Mouse (Mus musculus) midbrain, embryonic 16.5 days (tissue): ENCODE data around the gene Zbtb40. TPM values are rescaled to one million over a fixed set of nuclear protein-coding genes. Genes with fewer than 3 reads are reported as not detected.

Source experiments
- ATAC-seq: fragments of 200-750 bp; cut with Nextera tagmentation; 2 replicates; pipeline ENCODE4 v1.8.0; 2017; ENCODE audit warnings: moderate TSS enrichment
- H3K27ac ChIP-seq: fragments of 300-500 bp; sonication (generic); 2 replicates; pipeline ENCODE4 v1.5.1; 2014; ENCODE audit warnings: mild to moderate bottlenecking, low read length, mixed read lengths
- H3K27me3 ChIP-seq: fragments of 300-500 bp; sonication (generic); 2 replicates; pipeline ENCODE4 v1.6.1; 2014; ENCODE audit warnings: low read depth, low read length, mixed read lengths; ENCODE audit not compliant: control insufficient read depth, insufficient read depth
- H3K36me3 ChIP-seq: fragments of 300-500 bp; sonication (generic); 2 replicates; pipeline ENCODE4 v1.6.1; 2014; ENCODE audit warnings: mild to moderate bottlenecking, low read length, moderate library complexity, mixed read lengths; ENCODE audit not compliant: control insufficient read depth, insufficient read depth
- H3K4me1 ChIP-seq: fragments of 300-500 bp; sonication (generic); 2 replicates; pipeline ENCODE4 v1.6.1; 2014; ENCODE audit warnings: mild to moderate bottlenecking, low read length, mixed read lengths; ENCODE audit not compliant: control insufficient read depth, insufficient read depth
- H3K4me2 ChIP-seq: fragments of 300-500 bp; sonication (generic); 2 replicates; pipeline ENCODE4 v1.6.1; 2014; ENCODE audit warnings: mild to moderate bottlenecking, low read length, mixed read lengths
- H3K4me3 ChIP-seq: fragments of 300-500 bp; sonication (generic); 2 replicates; pipeline ENCODE4 v1.5.1; 2014; ENCODE audit warnings: low read depth, mild to moderate bottlenecking, low read length, moderate library complexity, mixed read lengths
- H3K9ac ChIP-seq: fragments of 300-500 bp; sonication (generic); 2 replicates; pipeline ENCODE4 v1.6.1; 2014; ENCODE audit warnings: low read depth, low read length, mixed read lengths
- H3K9me3 ChIP-seq: fragments of 300-500 bp; sonication (generic); replicated peaks from 2 replicates; pipeline ENCODE4 v1.6.1; 2014; ENCODE audit warnings: mild to moderate bottlenecking, low read length, mixed read lengths; ENCODE audit not compliant: control insufficient read depth, poor library complexity, severe bottlenecking
- WGBS: fragments of 180-500 bp; shearing (Covaris S2); extraction: QIAGEN DNeasy Blood & Tissue Kit; methylation state at CpG from one replicate; pipeline ENCODE4 v1.1.7; 2014; 5-methylcytosine and 5-hydroxymethylcytosine counted together
- polyA plus RNA-seq: library from polyadenylated mRNA; unstranded; fragments of >200 nt; fragmentation: Nextera tagmentation; extraction: Ambion mirVana; gene quantifications from 2 replicates; pipeline ENCODE4 v1.2.1, GENCODE M21; 2015

Gene Zbtb40
- polyA plus RNA-seq, 1 experiment from 2014 or later = 3.6 TPM

- Histone ChIP-seq H3K4me3 (no peak overlapping the region), H3K27ac (no peak overlapping the region), H3K9ac (no peak overlapping the region), H3K27me3 (no peaks in the 10 kb centered on the region), H3K9me3 (no peaks in the 10 kb centered on the region), H3K36me3 (no peaks in the 10 kb centered on the region), H3K4me1 (peaks cover 12% of the 10 kb centered on the region), H3K4me2 (no peak overlapping the region)
- no peak for ATAC-seq
- 76% methylated on average over 6 of the region's 6 CpGs for WGBS
Observed at GRCm38 (mm10) chr4:137025570-137025969, 23.0 kb downstream of the Zbtb40 start.

GRCm38 (mm10) chr4:137025133-137025532 lies 23.5 kb downstream of the Zbtb40 start:
- H3K4me3 ChIP-seq = no peak overlapping the region
- no peak overlapping the region for H3K27ac ChIP-seq
- H3K4me1 ChIP-seq = peaks cover 14% of the 10 kb centered on the region
- H3K9me3 ChIP-seq = no peaks in the 10 kb centered on the region
- no peaks in the 10 kb centered on the region for H3K36me3 ChIP-seq
- H3K4me2 ChIP-seq = no peak overlapping the region
- WGBS = 83% methylated on average over 2 of the region's 2 CpGs
- no peak for ATAC-seq
- H3K9ac ChIP-seq = no peak overlapping the region
- H3K27me3 ChIP-seq = no peaks in the 10 kb centered on the region

GRCm38 (mm10) chr4:137020065-137020464 lies 28.5 kb downstream of the Zbtb40 start:
- Histone ChIP-seq H3K4me3 (no peak overlapping the region), H3K27ac (no peak overlapping the region), H3K36me3 (no peaks in the 10 kb centered on the region; the same call in 1 of the 2 replicates), H3K4me1 (peaks cover 12% of the 10 kb centered on the region), H3K9ac (no peak overlapping the region), H3K9me3 (no peaks in the 10 kb centered on the region), H3K4me2 (no peak overlapping the region), H3K27me3 (no peaks in the 10 kb centered on the region)
- no peak for ATAC-seq
- WGBS = 24% methylated on average over 3 of the region's 3 CpGs

GRCm38 (mm10) chr4:137015934-137016333 lies 32.7 kb downstream of the Zbtb40 start:
- Histone ChIP-seq H3K27me3 (no peaks in the 10 kb centered on the region), H3K4me2 (no peak overlapping the region), H3K36me3 (no peaks in the 10 kb centered on the region; the same call in 1 of the 2 replicates), H3K4me3 (no peak overlapping the region), H3K9me3 (no peaks in the 10 kb centered on the region), H3K9ac (no peak overlapping the region), H3K27ac (peak overlapping the region; percentile 25; the same call in 1 of the 2 replicates), H3K4me1 (peaks cover 12% of the 10 kb centered on the region)
- ATAC-seq = no peak
- WGBS = 16% methylated on average over 8 of the region's 8 CpGs

GRCm38 (mm10) chr4:137015476-137015856 lies 33.1 kb downstream of the Zbtb40 start:
- H3K36me3 ChIP-seq = no peaks in the 10 kb centered on the region; the same call in 1 of the 2 replicates
- 73% methylated on average over 6 of the region's 6 CpGs for WGBS

GRCm38 (mm10) chr4:137014654-137015475 lies 33.7 kb downstream of the Zbtb40 start:
- 91% methylated on average over 18 of the region's 18 CpGs for WGBS
- ATAC-seq = no peak
- H3K9ac ChIP-seq = no peak overlapping the region

More at GRCm38 (mm10) chr4:137015476-137015856, 33.1 kb downstream of the Zbtb40 start:
- Histone ChIP-seq H3K27me3 (no peaks in the 10 kb centered on the region), H3K27ac (no peak overlapping the region; the same call in none of the 2 replicates), H3K4me3 (no peak overlapping the region), H3K4me2 (no peak overlapping the region), H3K4me1 (peaks cover 12% of the 10 kb centered on the region), H3K9ac (no peak overlapping the region), H3K9me3 (no peaks in the 10 kb centered on the region)
- ATAC-seq = no peak

GRCm38 (mm10) chr4:137014124-137014523 lies 34.5 kb downstream of the Zbtb40 start:
- Histone ChIP-seq H3K36me3 (no peaks in the 10 kb centered on the region; the same call in 1 of the 2 replicates), H3K27ac (no peak overlapping the region), H3K4me3 (no peak overlapping the region), H3K4me1 (peaks cover 7% of the 10 kb centered on the region), H3K4me2 (no peak overlapping the region), H3K9ac (no peak overlapping the region), H3K27me3 (no peaks in the 10 kb centered on the region), H3K9me3 (no peaks in the 10 kb centered on the region)
- ATAC-seq = no peak
- WGBS = 96% methylated on average over 8 of the region's 8 CpGs

More at GRCm38 (mm10) chr4:137014654-137015475, 33.7 kb downstream of the Zbtb40 start:
- H3K9me3 ChIP-seq = no peaks in the 10 kb centered on the region
- no peaks in the 10 kb centered on the region; the same call in 1 of the 2 replicates for H3K36me3 ChIP-seq
- no peaks in the 10 kb centered on the region for H3K27me3 ChIP-seq
- peaks cover 7% of the 10 kb centered on the region for H3K4me1 ChIP-seq
- no peak overlapping the region for H3K4me2 ChIP-seq
- H3K4me3 ChIP-seq = no peak overlapping the region
- H3K27ac ChIP-seq = no peak overlapping the region

- Histone ChIP-seq H3K4me1 (peaks cover 7% of the 10 kb centered on the region), H3K9ac (no peak overlapping the region), H3K27me3 (no peaks in the 10 kb centered on the region), H3K4me2 (no peak overlapping the region), H3K27ac (peak overlapping the region; percentile 71), H3K36me3 (no peaks in the 10 kb centered on the region), H3K4me3 (no peak overlapping the region), H3K9me3 (no peaks in the 10 kb centered on the region)
- peak; percentile 76; the same call in 1 of the 2 replicates for ATAC-seq
- 39% methylated on average over 8 of the region's 8 CpGs for WGBS
Observed at GRCm38 (mm10) chr4:137006966-137007365, 41.6 kb downstream of the Zbtb40 start.

GRCm38 (mm10) chr4:137001825-137002224 lies 46.8 kb downstream of the Zbtb40 start:
- ATAC-seq = no peak
- Histone ChIP-seq H3K4me3 (no peak overlapping the region), H3K4me1 (peaks cover 4% of the 10 kb centered on the region), H3K36me3 (no peaks in the 10 kb centered on the region), H3K27ac (no peak overlapping the region), H3K4me2 (no peak overlapping the region), H3K9ac (no peak overlapping the region), H3K27me3 (no peaks in the 10 kb centered on the region), H3K9me3 (no peaks in the 10 kb centered on the region)
- 68% methylated on average over 3 of the region's 3 CpGs for WGBS
